Mouse (Mus musculus) frontal cortex, postnatal 10 days (tissue): ENCODE measurements at regions not wholly inside any gene's neighbourhood (a gene's known extent, or its start where the extent isn't known, plus 50 kb on each side); places are given as distances from the start of the nearest gene placed in this dataset.

Experiments
- DNase-seq, 2 experiments: peaks; one replicate each; pipeline ENCODE4 v3.0.0; 2022; ENCODE audit warnings: low spot score in 2 of 2, mixed read lengths in 1 of 2

- DNase-seq: no peak
These were observed 74.3 kb downstream of the Gp2 start for GRCm38 (mm10) chr7:119384670-119385241.

GRCm38 (mm10) chr7:119379935-119380334 lies 79.2 kb downstream of the Gp2 start:
- no peak for DNase-seq

GRCm38 (mm10) chr7:119364268-119364596 lies 94.9 kb downstream of the Gp2 start:
- DNase-seq: no peak

- DNase-seq: no peak
These were observed 95.4 kb downstream of the Gp2 start for GRCm38 (mm10) chr7:119363552-119364267.

- no peak for DNase-seq
These were observed 101.7 kb downstream of the Gp2 start for GRCm38 (mm10) chr7:119357338-119357737.

- no peak for DNase-seq
These were observed 102.8 kb downstream of the Gp2 start for GRCm38 (mm10) chr7:119356251-119356650.

- DNase-seq: no peak
These were observed 106.5 kb downstream of the Gp2 start for GRCm38 (mm10) chr7:119352571-119352970.

- DNase-seq: no peak
These were observed 108.4 kb downstream of the Gp2 start for GRCm38 (mm10) chr7:119350641-119351040.

GRCm38 (mm10) chr7:119343380-119343779 lies 115.7 kb downstream of the Gp2 start:
- DNase-seq: no peak

GRCm38 (mm10) chr7:119333102-119333501 lies 126.0 kb downstream of the Gp2 start:
- no peak for DNase-seq

GRCm38 (mm10) chr7:119330460-119331109 lies 128.5 kb downstream of the Gp2 start:
- DNase-seq: no peak

- DNase-seq: no peak
These were observed 111.9 kb upstream of the Gpr139 start for GRCm38 (mm10) chr7:119296307-119296706.

- no peak for DNase-seq
These were observed 107.0 kb upstream of the Gpr139 start for GRCm38 (mm10) chr7:119291442-119291841.

GRCm38 (mm10) chr7:119285290-119285689 lies 100.9 kb upstream of the Gpr139 start:
- DNase-seq: no peak

- no peak for DNase-seq
These were observed 95.7 kb upstream of the Gpr139 start for GRCm38 (mm10) chr7:119279896-119280661.

- DNase-seq: no peak
These were observed 88.2 kb upstream of the Gpr139 start for GRCm38 (mm10) chr7:119272621-119273020.

GRCm38 (mm10) chr7:119271427-119271826 lies 87.0 kb upstream of the Gpr139 start:
- DNase-seq: no peak

GRCm38 (mm10) chr7:119270826-119271420 lies 86.5 kb upstream of the Gpr139 start:
- DNase-seq: no peak

GRCm38 (mm10) chr7:119258222-119258621 lies 73.8 kb upstream of the Gpr139 start:
- DNase-seq: no peak

- no peak for DNase-seq
These were observed 72.5 kb upstream of the Gpr139 start for GRCm38 (mm10) chr7:119256916-119257315.

GRCm38 (mm10) chr7:119252742-119253141 lies 68.3 kb upstream of the Gpr139 start:
- DNase-seq: no peak

- DNase-seq: no peak
These were observed 67.3 kb upstream of the Gpr139 start for GRCm38 (mm10) chr7:119251679-119252078.
